Mouse (Mus musculus) cortical plate, adult 2 months (tissue): ENCODE results near the gene Fcho1.

ENCODE experiments used
- CTCF ChIP-seq: fragments of 200-500 bp; IDR thresholded peaks from 2 replicates; pipeline ENCODE4 v1.5.1; 2011; ENCODE audit warnings: mild to moderate bottlenecking, control low read depth, low read length; ENCODE audit not compliant: insufficient read depth; ENCODE audit errors: extremely low read depth
- POLR2A ChIP-seq: fragments of 200-500 bp; IDR thresholded peaks from 2 replicates; pipeline ENCODE4 v1.6.1; 2011; ENCODE audit warnings: mild to moderate bottlenecking, low read length, control low read depth; ENCODE audit not compliant: insufficient read depth; ENCODE audit errors: extremely low read depth

- TF ChIP-seq CTCF: no peak
- TF ChIP-seq POLR2A: no peak
Observed at GRCm38 (mm10) chr8:71709134-71709799, 16.2 kb downstream of the Fcho1 start.
